Mouse (Mus musculus): ENCODE results near the gene Akr1d1. TPM values are rescaled to one million over a fixed set of nuclear protein-coding genes. Genes with fewer than 3 reads are reported as not detected.

Akr1d1 gene
- polyA plus RNA-seq (2014; fragmentation: Nextera tagmentation; extraction: Ambion mirVana): 0.15 and 0.26 TPM in 2 replicates

- H3K4me1 ChIP-seq (replicated peaks; ENCODE audit: control insufficient read depth, insufficient read depth, low read length): no peaks in the 10 kb centered on the region
- ATAC-seq (replicated peaks; ENCODE audit: low FRiP score): no peak
Measured at GRCm38 (mm10) chr6:37529940-37530339, at the start of gene Akr1d1. Gene Akr1d1 (plus strand): TSS chr6:37530173.

GRCm38 (mm10) chr6:37481147-37481546 is 48.8 kb upstream of the Akr1d1 start:
- Histone ChIP-seq H3K9ac (ENCODE audit: low read depth, low read length) (no peak overlapping the region), H3K27me3 (replicated peaks; ENCODE audit: control insufficient read depth, insufficient read depth, low read length) (no peaks in the 10 kb centered on the region), H3K4me1 (replicated peaks; ENCODE audit: control insufficient read depth, insufficient read depth, low read length) (no peaks in the 10 kb centered on the region; the same call in 1 of the 2 replicates), H3K4me3 (ENCODE audit: low read depth, low read length) (no peak overlapping the region), H3K36me3 (ENCODE audit: control insufficient read depth, insufficient read depth, low read length) (no peaks in the 10 kb centered on the region), H3K9me3 (ENCODE audit: control insufficient read depth, low read length) (no peaks in the 10 kb centered on the region), H3K27ac (ENCODE audit: low read depth, low read length) (no peak overlapping the region), H3K4me2 (no peak overlapping the region)
- 72% methylated on average over 3 of the region's 3 CpGs for WGBS
- ATAC-seq (replicated peaks; ENCODE audit: low FRiP score): no peak
- DNase-seq (ENCODE audit: low spot score): no peak

More at GRCm38 (mm10) chr6:37529940-37530339, at the start of gene Akr1d1:
- no peak within 1 kb of the TSS for H3K4me3 ChIP-seq (ENCODE audit: low read depth, low read length)
- WGBS: 87% methylated on average over 4 of the region's 4 CpGs
- H3K9ac ChIP-seq (ENCODE audit: low read depth, low read length): no peak within 1 kb of the TSS
- H3K4me2 ChIP-seq: no peak within 1 kb of the TSS
- DNase-seq (ENCODE audit: low spot score): no peak
- no peaks in the 10 kb centered on the region for H3K9me3 ChIP-seq (ENCODE audit: control insufficient read depth, low read length)
- no peaks in the 10 kb centered on the region for H3K36me3 ChIP-seq (ENCODE audit: control insufficient read depth, insufficient read depth, low read length)
- H3K27ac ChIP-seq (ENCODE audit: low read depth, low read length): no peak within 1 kb of the TSS
- H3K27me3 ChIP-seq (replicated peaks; ENCODE audit: control insufficient read depth, insufficient read depth, low read length): no peaks in the 10 kb centered on the region

DNA sequence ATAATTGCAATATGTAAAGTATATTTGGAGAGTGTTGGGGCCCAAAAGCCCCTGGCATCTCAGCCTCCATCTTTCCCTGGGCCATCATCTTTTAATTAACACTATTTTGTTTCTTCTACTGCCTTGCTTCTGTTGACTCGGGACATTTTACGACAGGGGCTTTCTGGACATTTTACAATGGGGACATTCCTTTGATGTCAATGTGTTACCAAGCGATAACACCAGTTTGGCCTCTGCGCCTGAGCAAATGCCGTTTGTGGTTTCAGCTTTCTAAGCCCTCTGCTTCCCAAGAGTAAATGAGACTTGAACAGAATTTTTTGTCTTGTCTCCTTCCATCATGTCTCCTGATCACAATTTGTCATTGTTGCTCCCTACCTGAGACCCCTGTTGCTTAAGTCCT is 46.7 kb upstream of the Akr1d1 start:
- Histone ChIP-seq H3K4me2 (peak overlapping the region; percentile 17; the same call in 1 of the 2 replicates), H3K4me3 (ENCODE audit: low read depth, low read length) (no peak overlapping the region), H3K27ac (ENCODE audit: low read depth, low read length) (peak overlapping the region; percentile 43; the same call in 1 of the 2 replicates), H3K27me3 (replicated peaks; ENCODE audit: control insufficient read depth, insufficient read depth, low read length) (no peaks in the 10 kb centered on the region), H3K4me1 (replicated peaks; ENCODE audit: control insufficient read depth, insufficient read depth, low read length) (no peaks in the 10 kb centered on the region; the same call in 1 of the 2 replicates), H3K9ac (ENCODE audit: low read depth, low read length) (no peak overlapping the region), H3K9me3 (ENCODE audit: control insufficient read depth, low read length) (no peaks in the 10 kb centered on the region), H3K36me3 (ENCODE audit: control insufficient read depth, insufficient read depth, low read length) (no peaks in the 10 kb centered on the region)
- peak; percentile 64; the same call in 1 of the 2 replicates for ATAC-seq (replicated peaks; ENCODE audit: low FRiP score)
- no peak for DNase-seq (ENCODE audit: low spot score)
- 28% methylated on average over 5 of the region's 5 CpGs for WGBS

DNA sequence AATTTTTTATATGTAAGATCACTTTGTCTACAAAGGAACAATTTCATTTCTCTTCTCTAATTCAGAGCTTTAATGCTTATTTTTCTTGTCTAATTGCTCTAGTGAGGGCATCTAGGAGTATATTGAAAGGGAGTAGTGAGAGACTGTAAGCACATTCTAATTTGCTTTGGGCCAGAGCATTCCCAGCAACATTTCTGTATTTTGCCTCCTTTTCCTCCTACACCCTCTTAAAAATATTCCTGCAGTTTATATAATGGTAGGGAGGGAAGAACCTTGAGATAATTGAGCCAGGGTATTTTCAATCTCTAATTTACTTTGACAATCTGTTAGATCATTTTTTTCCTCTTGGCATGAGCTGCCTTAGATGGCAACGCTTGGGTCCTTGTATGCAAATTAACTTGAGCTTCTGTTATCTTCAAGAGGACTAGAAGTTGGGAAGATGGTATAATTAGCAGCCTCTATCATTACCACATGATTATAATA is 45.3 kb upstream of the Akr1d1 start:
- 53% methylated on average over 1 of the region's 1 CpGs for WGBS
- DNase-seq (ENCODE audit: low spot score) (no peak), ATAC-seq (replicated peaks; ENCODE audit: low FRiP score) (no peak)
- Histone ChIP-seq H3K36me3 (ENCODE audit: control insufficient read depth, insufficient read depth, low read length) (no peaks in the 10 kb centered on the region), H3K9me3 (ENCODE audit: control insufficient read depth, low read length) (no peaks in the 10 kb centered on the region), H3K27me3 (replicated peaks; ENCODE audit: control insufficient read depth, insufficient read depth, low read length) (no peaks in the 10 kb centered on the region), H3K27ac (ENCODE audit: low read depth, low read length) (no peak overlapping the region), H3K4me3 (ENCODE audit: low read depth, low read length) (no peak overlapping the region), H3K9ac (ENCODE audit: low read depth, low read length) (no peak overlapping the region), H3K4me1 (replicated peaks; ENCODE audit: control insufficient read depth, insufficient read depth, low read length) (no peaks in the 10 kb centered on the region; the same call in 1 of the 2 replicates), H3K4me2 (no peak overlapping the region)

GRCm38 (mm10) chr6:37486502-37486901 is 43.5 kb upstream of the Akr1d1 start:
- ATAC-seq (replicated peaks; ENCODE audit: low FRiP score) (no peak), DNase-seq (ENCODE audit: low spot score) (no peak)
- H3K9ac ChIP-seq (ENCODE audit: low read depth, low read length): no peak overlapping the region
- no peaks in the 10 kb centered on the region for H3K36me3 ChIP-seq (ENCODE audit: control insufficient read depth, insufficient read depth, low read length)
- 73% methylated on average over 4 of the region's 4 CpGs for WGBS
- no peak overlapping the region for H3K4me2 ChIP-seq
- no peak overlapping the region for H3K27ac ChIP-seq (ENCODE audit: low read depth, low read length)
- no peak overlapping the region for H3K4me3 ChIP-seq (ENCODE audit: low read depth, low read length)
- H3K9me3 ChIP-seq (ENCODE audit: control insufficient read depth, low read length): no peaks in the 10 kb centered on the region
- no peaks in the 10 kb centered on the region; the same call in 1 of the 2 replicates for H3K4me1 ChIP-seq (replicated peaks; ENCODE audit: control insufficient read depth, insufficient read depth, low read length)
- no peaks in the 10 kb centered on the region for H3K27me3 ChIP-seq (replicated peaks; ENCODE audit: control insufficient read depth, insufficient read depth, low read length)

- DNase-seq (ENCODE audit: low spot score) (no peak), ATAC-seq (replicated peaks; ENCODE audit: low FRiP score) (no peak)
- H3K9ac ChIP-seq (ENCODE audit: low read depth, low read length): no peak overlapping the region
- 74% methylated on average over 3 of the region's 3 CpGs for WGBS
- H3K4me3 ChIP-seq (ENCODE audit: low read depth, low read length): no peak overlapping the region
- no peak overlapping the region for H3K27ac ChIP-seq (ENCODE audit: low read depth, low read length)
- H3K4me1 ChIP-seq (replicated peaks; ENCODE audit: control insufficient read depth, insufficient read depth, low read length): no peaks in the 10 kb centered on the region
- H3K9me3 ChIP-seq (ENCODE audit: control insufficient read depth, low read length): no peaks in the 10 kb centered on the region
- no peaks in the 10 kb centered on the region for H3K27me3 ChIP-seq (replicated peaks; ENCODE audit: control insufficient read depth, insufficient read depth, low read length)
- H3K4me2 ChIP-seq: no peak overlapping the region
- no peaks in the 10 kb centered on the region for H3K36me3 ChIP-seq (ENCODE audit: control insufficient read depth, insufficient read depth, low read length)
Measured at GRCm38 (mm10) chr6:37492241-37492640, 37.7 kb upstream of the Akr1d1 start.

DNA sequence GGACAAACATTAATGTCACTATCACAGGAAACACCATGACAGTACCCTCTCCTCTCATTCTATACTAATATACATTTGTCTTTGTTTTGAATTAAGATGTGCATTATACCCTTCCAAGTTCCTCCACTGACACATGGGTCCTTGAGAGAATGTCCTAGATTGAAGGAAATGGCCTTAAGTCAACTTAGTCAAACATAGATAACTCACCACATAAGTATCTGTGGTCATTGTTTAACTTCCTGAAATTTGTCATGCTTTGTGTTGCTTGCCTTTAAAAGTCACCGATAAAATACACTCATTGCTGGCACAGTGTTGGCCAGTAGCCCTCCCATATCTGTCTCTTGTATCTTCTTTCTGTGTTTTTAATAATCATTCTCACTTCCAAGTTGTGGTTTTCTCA is 35.0 kb upstream of the Akr1d1 start:
- Histone ChIP-seq H3K27me3 (replicated peaks; ENCODE audit: control insufficient read depth, insufficient read depth, low read length) (no peaks in the 10 kb centered on the region), H3K4me3 (ENCODE audit: low read depth, low read length) (no peak overlapping the region), H3K27ac (ENCODE audit: low read depth, low read length) (no peak overlapping the region), H3K36me3 (ENCODE audit: control insufficient read depth, insufficient read depth, low read length) (no peaks in the 10 kb centered on the region), H3K4me1 (replicated peaks; ENCODE audit: control insufficient read depth, insufficient read depth, low read length) (no peaks in the 10 kb centered on the region), H3K4me2 (no peak overlapping the region), H3K9me3 (ENCODE audit: control insufficient read depth, low read length) (peaks cover 4% of the 10 kb centered on the region; the same call in 1 of the 2 replicates), H3K9ac (ENCODE audit: low read depth, low read length) (no peak overlapping the region)
- 50% methylated on average over 1 of the region's 1 CpGs for WGBS
- DNase-seq (ENCODE audit: low spot score) (no peak), ATAC-seq (replicated peaks; ENCODE audit: low FRiP score) (no peak)

GRCm38 (mm10) chr6:37496866-37497265 is 33.1 kb upstream of the Akr1d1 start:
- no peak overlapping the region for H3K9ac ChIP-seq (ENCODE audit: low read depth, low read length)
- WGBS: 83% methylated on average over 1 of the region's 1 CpGs
- H3K4me1 ChIP-seq (replicated peaks; ENCODE audit: control insufficient read depth, insufficient read depth, low read length): no peaks in the 10 kb centered on the region
- peaks cover 4% of the 10 kb centered on the region; the same call in 1 of the 2 replicates for H3K9me3 ChIP-seq (ENCODE audit: control insufficient read depth, low read length)
- DNase-seq (ENCODE audit: low spot score) (no peak), ATAC-seq (replicated peaks; ENCODE audit: low FRiP score) (no peak)
- H3K27me3 ChIP-seq (replicated peaks; ENCODE audit: control insufficient read depth, insufficient read depth, low read length): no peaks in the 10 kb centered on the region
- H3K27ac ChIP-seq (ENCODE audit: low read depth, low read length): no peak overlapping the region
- no peak overlapping the region for H3K4me2 ChIP-seq
- no peaks in the 10 kb centered on the region for H3K36me3 ChIP-seq (ENCODE audit: control insufficient read depth, insufficient read depth, low read length)
- H3K4me3 ChIP-seq (ENCODE audit: low read depth, low read length): no peak overlapping the region

GRCm38 (mm10) chr6:37505588-37505987 is 24.4 kb upstream of the Akr1d1 start:
- DNase-seq (ENCODE audit: low spot score): no peak
- no peak overlapping the region for H3K4me2 ChIP-seq
- H3K4me1 ChIP-seq (replicated peaks; ENCODE audit: control insufficient read depth, insufficient read depth, low read length): no peaks in the 10 kb centered on the region
- WGBS: 73% methylated on average over 2 of the region's 2 CpGs
- no peak for ATAC-seq (replicated peaks; ENCODE audit: low FRiP score)
- H3K9me3 ChIP-seq (ENCODE audit: control insufficient read depth, low read length): no peaks in the 10 kb centered on the region
- no peaks in the 10 kb centered on the region for H3K36me3 ChIP-seq (ENCODE audit: control insufficient read depth, insufficient read depth, low read length)
- no peaks in the 10 kb centered on the region for H3K27me3 ChIP-seq (replicated peaks; ENCODE audit: control insufficient read depth, insufficient read depth, low read length)
- H3K4me3 ChIP-seq (ENCODE audit: low read depth, low read length): no peak overlapping the region
- no peak overlapping the region for H3K9ac ChIP-seq (ENCODE audit: low read depth, low read length)
- no peak overlapping the region for H3K27ac ChIP-seq (ENCODE audit: low read depth, low read length)
